Mouse (Mus musculus) bone marrow macrophage, adult 2 months (primary cell): ENCODE data around the gene Begain.

ENCODE experiments used
- CTCF ChIP-seq: IDR thresholded peaks from 2 replicates; pipeline ENCODE4 v1.5.1; 2012; ENCODE audit warnings: low read depth, mild to moderate bottlenecking, low read length, moderate library complexity
- POLR2A ChIP-seq: IDR thresholded peaks from 2 replicates; pipeline ENCODE4 v1.6.1; 2012; ENCODE audit warnings: mild to moderate bottlenecking, low read depth, low read length, borderline replicate concordance

- TF ChIP-seq CTCF (no peak), POLR2A (no peak)
These were observed 29.7 kb downstream of the Begain start for GRCm38 (mm10) chr12:109038179-109038819.
